Mouse (Mus musculus) hindbrain, embryonic 12.5 days (tissue): ENCODE results near the gene St6galnac6. TPM values are rescaled to one million over a fixed set of nuclear protein-coding genes. Genes with fewer than 3 reads are reported as not detected.

Source experiments
- ATAC-seq: fragments of 200-750 bp; cut with Nextera tagmentation; 2 replicates; pipeline ENCODE4 v1.8.0; 2017; ENCODE audit warnings: moderate TSS enrichment; ENCODE audit not compliant: low FRiP score
- H3K27ac ChIP-seq: fragments of 300-500 bp; sonication (generic); 2 replicates; pipeline ENCODE4 v1.5.1; 2016; ENCODE audit warnings: mild to moderate bottlenecking
- H3K27me3 ChIP-seq: fragments of 300-500 bp; sonication (generic); 2 replicates; pipeline ENCODE4 v1.6.1; 2016; ENCODE audit warnings: mild to moderate bottlenecking
- H3K36me3 ChIP-seq: fragments of 300-500 bp; sonication (generic); 2 replicates; pipeline ENCODE4 v1.6.1; 2016; ENCODE audit warnings: mild to moderate bottlenecking
- H3K4me1 ChIP-seq: fragments of 300-500 bp; sonication (generic); 2 replicates; pipeline ENCODE4 v1.6.1; 2016
- H3K4me2 ChIP-seq: fragments of 300-500 bp; sonication (generic); replicated peaks from 2 replicates; pipeline ENCODE4 v1.6.1; 2016; ENCODE audit warnings: mild to moderate bottlenecking
- H3K4me3 ChIP-seq: fragments of 300-500 bp; sonication (generic); 2 replicates; pipeline ENCODE4 v1.5.1; 2016; ENCODE audit warnings: mild to moderate bottlenecking
- H3K9ac ChIP-seq: fragments of 300-500 bp; sonication (generic); 2 replicates; pipeline ENCODE4 v1.6.1; 2016; ENCODE audit warnings: mild to moderate bottlenecking, moderate library complexity
- H3K9me3 ChIP-seq: fragments of 300-500 bp; sonication (generic); replicated peaks from 2 replicates; pipeline ENCODE4 v1.6.1; 2016; ENCODE audit warnings: mild to moderate bottlenecking
- WGBS: fragments of 180-500 bp; shearing (Covaris S2); methylation state at CpG from one replicate; pipeline ENCODE4 v1.1.7; 2016; 5-methylcytosine and 5-hydroxymethylcytosine counted together
- polyA plus RNA-seq: library from polyadenylated mRNA; unstranded; fragments of >200 nt; fragmentation: Nextera tagmentation; extraction: Ambion mirVana; gene quantifications from 2 replicates; pipeline ENCODE4 v1.2.1, GENCODE M21; 2016

The St6galnac6 gene
- polyA plus RNA-seq, 1 experiment from 2014 or later: 13.5 TPM

GRCm38 (mm10) chr2:32646379-32647056 is 47.0 kb downstream of the St6galnac6 start, which contains the start of gene Eng:
Gene Eng, plus strand, starts transcription at chr2:32646595.
- H3K27me3 ChIP-seq: no peaks in the 10 kb centered on the region
- peak within 1 kb of the TSS; percentile 8 for H3K4me3 ChIP-seq
- peak within 1 kb of the TSS; percentile 0; the same call in 1 of the 2 replicates for H3K27ac ChIP-seq
- peaks cover 14% of the 10 kb centered on the region for H3K4me1 ChIP-seq
- 54% methylated on average over 31 of the region's 31 CpGs for WGBS
- H3K36me3 ChIP-seq: no peaks in the 10 kb centered on the region
- H3K4me2 ChIP-seq: peak within 1 kb of the TSS; percentile 19
- no peak within 1 kb of the TSS for H3K9ac ChIP-seq
- no peaks in the 10 kb centered on the region for H3K9me3 ChIP-seq
- no peak for ATAC-seq

- Histone ChIP-seq H3K9ac (no peak overlapping the region), H3K9me3 (no peaks in the 10 kb centered on the region), H3K4me1 (peaks cover 14% of the 10 kb centered on the region), H3K4me3 (peak overlapping the region; percentile 8; the same call in 1 of the 2 replicates), H3K27ac (no peak overlapping the region), H3K4me2 (no peak overlapping the region), H3K27me3 (no peaks in the 10 kb centered on the region), H3K36me3 (no peaks in the 10 kb centered on the region)
- WGBS: 89% methylated on average over 7 of the region's 7 CpGs
- no peak for ATAC-seq
Observed at GRCm38 (mm10) chr2:32647366-32647765, 47.9 kb downstream of the St6galnac6 start.

GRCm38 (mm10) chr2:32653764-32654163 is 54.3 kb downstream of the St6galnac6 start:
- no peak for ATAC-seq
- Histone ChIP-seq H3K36me3 (no peaks in the 10 kb centered on the region), H3K27ac (no peak overlapping the region), H3K4me1 (peaks cover 6% of the 10 kb centered on the region; the same call in 1 of the 2 replicates), H3K4me2 (no peak overlapping the region), H3K27me3 (no peaks in the 10 kb centered on the region), H3K9ac (no peak overlapping the region), H3K4me3 (no peak overlapping the region), H3K9me3 (no peaks in the 10 kb centered on the region)
- WGBS: 48% methylated on average over 7 of the region's 7 CpGs

GRCm38 (mm10) chr2:32654743-32655393 is 55.4 kb downstream of the St6galnac6 start:
- Histone ChIP-seq H3K36me3 (no peaks in the 10 kb centered on the region), H3K4me2 (no peak overlapping the region), H3K9me3 (no peaks in the 10 kb centered on the region), H3K9ac (no peak overlapping the region), H3K4me3 (no peak overlapping the region), H3K27me3 (no peaks in the 10 kb centered on the region), H3K27ac (peak overlapping the region; percentile 53; the same call in 1 of the 2 replicates), H3K4me1 (peaks cover 6% of the 10 kb centered on the region; the same call in 1 of the 2 replicates)
- WGBS: 71% methylated on average over 14 of the region's 14 CpGs
- no peak for ATAC-seq

GRCm38 (mm10) chr2:32655394-32655744 is 55.9 kb downstream of the St6galnac6 start:
- Histone ChIP-seq H3K9ac (no peak overlapping the region), H3K4me3 (no peak overlapping the region), H3K27me3 (no peaks in the 10 kb centered on the region), H3K27ac (no peak overlapping the region), H3K36me3 (no peaks in the 10 kb centered on the region), H3K4me1 (peaks cover 6% of the 10 kb centered on the region; the same call in 1 of the 2 replicates), H3K9me3 (no peaks in the 10 kb centered on the region), H3K4me2 (no peak overlapping the region)
- no peak for ATAC-seq
- 86% methylated on average over 3 of the region's 3 CpGs for WGBS

- Histone ChIP-seq H3K36me3 (no peaks in the 10 kb centered on the region), H3K9ac (no peak overlapping the region), H3K4me3 (no peak overlapping the region), H3K4me1 (peaks cover 6% of the 10 kb centered on the region; the same call in 1 of the 2 replicates), H3K9me3 (no peaks in the 10 kb centered on the region), H3K4me2 (no peak overlapping the region), H3K27me3 (no peaks in the 10 kb centered on the region), H3K27ac (no peak overlapping the region)
- 65% methylated on average over 12 of the region's 12 CpGs for WGBS
- ATAC-seq: no peak
Observed at GRCm38 (mm10) chr2:32655826-32656225, 56.3 kb downstream of the St6galnac6 start.

GRCm38 (mm10) chr2:32658873-32659272 is 59.4 kb downstream of the St6galnac6 start:
- H3K27ac ChIP-seq: no peak overlapping the region
- no peak overlapping the region for H3K4me3 ChIP-seq
- 92% methylated on average over 2 of the region's 2 CpGs for WGBS
- no peaks in the 10 kb centered on the region for H3K36me3 ChIP-seq
- no peak overlapping the region for H3K4me2 ChIP-seq
- peaks cover 16% of the 10 kb centered on the region for H3K4me1 ChIP-seq
- H3K27me3 ChIP-seq: no peaks in the 10 kb centered on the region
- H3K9ac ChIP-seq: no peak overlapping the region
- H3K9me3 ChIP-seq: no peaks in the 10 kb centered on the region
- ATAC-seq: no peak

- ATAC-seq: no peak
- H3K27me3 ChIP-seq: no peaks in the 10 kb centered on the region
- no peak overlapping the region for H3K9ac ChIP-seq
- H3K36me3 ChIP-seq: no peaks in the 10 kb centered on the region
- 60% methylated on average over 7 of the region's 7 CpGs for WGBS
- no peak overlapping the region for H3K27ac ChIP-seq
- no peak overlapping the region for H3K4me3 ChIP-seq
- peaks cover 13% of the 10 kb centered on the region; the same call in 1 of the 2 replicates for H3K4me1 ChIP-seq
- no peaks in the 10 kb centered on the region for H3K9me3 ChIP-seq
- H3K4me2 ChIP-seq: no peak overlapping the region
Observed at GRCm38 (mm10) chr2:32661509-32662107, 62.1 kb downstream of the St6galnac6 start.

- ATAC-seq: no peak
- Histone ChIP-seq H3K27me3 (no peaks in the 10 kb centered on the region), H3K4me1 (peaks cover 13% of the 10 kb centered on the region; the same call in 1 of the 2 replicates), H3K4me2 (no peak overlapping the region), H3K36me3 (no peaks in the 10 kb centered on the region), H3K9ac (no peak overlapping the region), H3K27ac (no peak overlapping the region), H3K4me3 (no peak overlapping the region), H3K9me3 (no peaks in the 10 kb centered on the region)
- 60% methylated on average over 5 of the region's 5 CpGs for WGBS
Observed at GRCm38 (mm10) chr2:32662291-32662690, 62.8 kb downstream of the St6galnac6 start.

- no peak overlapping the region for H3K27ac ChIP-seq
- no peaks in the 10 kb centered on the region for H3K9me3 ChIP-seq
- no peak overlapping the region for H3K4me2 ChIP-seq
- 75% methylated on average over 8 of the region's 8 CpGs for WGBS
- H3K4me1 ChIP-seq: peaks cover 13% of the 10 kb centered on the region; the same call in 1 of the 2 replicates
- no peaks in the 10 kb centered on the region for H3K36me3 ChIP-seq
- no peak overlapping the region for H3K9ac ChIP-seq
- H3K4me3 ChIP-seq: no peak overlapping the region
- no peak for ATAC-seq
- no peaks in the 10 kb centered on the region for H3K27me3 ChIP-seq
Observed at GRCm38 (mm10) chr2:32665345-32665744, 65.8 kb downstream of the St6galnac6 start.

GRCm38 (mm10) chr2:32665853-32666252 is 66.3 kb downstream of the St6galnac6 start:
- 86% methylated on average over 6 of the region's 6 CpGs for WGBS
- Histone ChIP-seq H3K4me1 (peaks cover 13% of the 10 kb centered on the region; the same call in 1 of the 2 replicates), H3K9me3 (no peaks in the 10 kb centered on the region), H3K4me3 (no peak overlapping the region), H3K9ac (no peak overlapping the region), H3K27me3 (no peaks in the 10 kb centered on the region), H3K27ac (no peak overlapping the region), H3K36me3 (no peaks in the 10 kb centered on the region), H3K4me2 (no peak overlapping the region)
- no peak for ATAC-seq

- no peak for ATAC-seq
Observed at GRCm38 (mm10) chr2:32667775-32668174, 68.3 kb downstream of the St6galnac6 start.

More at GRCm38 (mm10) chr2:32667775-32668174, 68.3 kb downstream of the St6galnac6 start:
- peak overlapping the region; percentile 45 for H3K27ac ChIP-seq
- peaks cover 4% of the 10 kb centered on the region; the same call in 1 of the 2 replicates for H3K4me1 ChIP-seq
- no peaks in the 10 kb centered on the region for H3K36me3 ChIP-seq
- no peak overlapping the region for H3K4me2 ChIP-seq
- H3K9me3 ChIP-seq: no peaks in the 10 kb centered on the region
- no peak overlapping the region for H3K4me3 ChIP-seq
- no peak overlapping the region for H3K9ac ChIP-seq
- no peaks in the 10 kb centered on the region for H3K27me3 ChIP-seq
- 49% methylated on average over 11 of the region's 11 CpGs for WGBS
